Mouse (Mus musculus): Measurements from ENCODE around the gene Slc39a1.
"Not testable (repeated sequence)": the region's sequence is repeated elsewhere in the genome, so short reads cannot be mapped to it uniquely, and the experiment has no call there.

Gene Slc39a1

GRCm38 (mm10) chr3:90265932-90266741, 18.2 kb downstream of the Slc39a1 start:
- DNase-seq (ENCODE audit: low spot score) = no peak

DNA sequence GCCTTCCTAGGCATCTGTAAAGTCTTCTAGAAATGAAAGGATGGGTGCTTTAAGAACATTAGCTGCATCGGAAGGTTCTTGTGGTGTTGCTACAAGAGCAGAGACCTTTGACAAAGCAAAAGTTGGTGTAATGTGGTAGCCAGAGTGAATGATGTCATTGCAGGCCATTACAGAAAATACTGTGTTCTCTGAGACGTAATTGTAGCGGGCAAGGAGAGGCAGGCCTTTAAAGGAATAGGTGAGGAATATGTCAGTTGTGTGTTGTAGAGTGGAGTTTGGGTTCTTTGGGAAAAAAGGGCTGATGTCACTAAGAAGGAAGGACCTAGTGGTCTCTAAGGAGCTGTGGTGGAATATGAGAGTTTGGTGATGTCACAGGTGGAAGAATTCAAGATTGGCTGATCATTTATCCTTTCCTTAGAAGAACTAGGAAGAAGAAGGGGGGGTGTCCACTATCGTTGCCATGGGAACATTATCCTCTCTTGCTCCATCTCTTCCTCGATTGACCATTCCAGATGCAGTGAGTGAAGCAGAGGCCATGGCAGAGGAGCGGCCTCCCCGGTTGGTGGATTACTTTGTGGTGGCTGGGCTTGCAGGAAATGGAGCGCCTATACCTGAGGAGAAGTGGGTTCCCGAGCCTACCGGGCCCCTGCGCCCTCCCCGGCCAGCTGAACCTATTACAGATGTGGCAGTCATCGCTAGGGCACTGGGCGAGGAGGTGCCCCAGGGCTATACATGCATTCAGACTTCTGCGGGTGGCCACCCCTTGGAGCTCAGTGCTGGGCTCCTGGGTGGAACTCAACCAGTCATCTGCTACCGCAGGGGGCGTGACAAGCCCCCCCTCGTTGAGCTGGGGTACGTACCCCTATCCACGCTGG, 19.2 kb downstream of the Slc39a1 start:
- DNase-seq (ENCODE audit: low spot score) = no peak

- no peak for DNase-seq (ENCODE audit: low spot score)
Observed at GRCm38 (mm10) chr3:90268190-90268589, 20.2 kb downstream of the Slc39a1 start.

GRCm38 (mm10) chr3:90268971-90269370, 21.0 kb downstream of the Slc39a1 start:
- DNase-seq (ENCODE audit: low spot score) = no peak

GRCm38 (mm10) chr3:90270784-90271183, 22.8 kb downstream of the Slc39a1 start:
- DNase-seq (ENCODE audit: low spot score) = no peak

- no peak for DNase-seq (ENCODE audit: low spot score)
Observed at GRCm38 (mm10) chr3:90272170-90272569, 24.2 kb downstream of the Slc39a1 start.

- no peak for DNase-seq (ENCODE audit: low spot score)
Observed at GRCm38 (mm10) chr3:90273855-90274254, 25.9 kb downstream of the Slc39a1 start.

DNA sequence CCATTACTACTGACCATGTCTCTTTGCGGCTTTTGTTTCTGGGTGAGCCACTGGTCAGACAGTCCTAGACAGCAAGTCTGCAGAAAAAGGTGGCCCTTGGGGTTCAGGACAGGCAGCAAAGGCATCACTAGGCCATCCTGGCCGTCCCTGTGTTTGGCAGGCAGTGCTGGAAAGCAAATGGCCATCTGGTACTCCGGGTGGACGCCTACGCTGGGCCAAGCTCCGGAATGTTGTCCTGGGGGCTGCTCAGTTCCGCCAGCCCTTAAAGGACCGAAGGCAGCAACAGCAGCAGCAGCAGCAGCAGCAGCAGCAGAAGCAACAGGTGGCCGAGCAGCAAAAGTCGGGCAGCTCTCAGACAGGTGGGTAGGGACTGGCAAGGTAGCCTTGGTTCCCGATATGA, 27.3 kb downstream of the Slc39a1 start:
- no peak for DNase-seq (ENCODE audit: low spot score)

DNA sequence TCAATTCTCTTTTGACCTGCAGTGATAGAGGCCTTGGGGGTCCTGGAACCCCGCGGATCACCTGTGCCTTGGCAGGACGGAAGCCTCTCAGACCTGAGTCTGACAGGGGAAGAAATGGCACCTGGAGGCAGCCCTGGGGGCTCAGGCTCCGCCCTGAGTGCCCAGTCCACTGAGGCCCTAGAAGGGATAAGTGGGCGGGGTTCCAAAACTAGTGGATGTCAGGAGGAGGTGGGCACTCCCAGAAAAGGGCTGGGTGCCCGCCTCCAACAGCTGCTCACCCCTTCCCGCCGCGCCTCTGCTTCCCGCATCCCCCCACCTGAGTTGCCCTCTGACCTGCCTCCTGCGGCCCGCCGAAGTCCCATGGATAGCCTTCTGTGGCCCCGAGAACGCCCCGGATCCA, 28.9 kb downstream of the Slc39a1 start:
- no peak for DNase-seq (ENCODE audit: low spot score)

DNA sequence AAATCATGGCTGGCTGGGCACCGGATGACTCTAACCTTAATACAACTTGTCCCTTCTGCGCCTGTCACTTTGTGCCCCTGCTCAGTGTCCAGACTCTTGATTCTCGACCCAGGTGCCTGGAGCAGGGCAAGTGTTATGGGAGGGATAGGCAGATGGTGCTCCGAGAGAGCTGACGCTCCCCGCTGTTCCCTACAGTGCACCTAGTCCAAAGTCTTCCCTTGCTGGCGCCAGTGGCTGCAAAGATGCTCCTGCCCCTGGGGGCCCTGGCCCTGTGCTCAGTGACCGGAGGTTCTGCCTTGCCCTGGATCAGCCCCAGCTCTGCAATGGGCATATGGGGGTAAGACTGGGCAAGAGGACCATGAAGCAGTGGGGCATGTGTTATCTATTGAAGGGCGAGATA, 29.8 kb downstream of the Slc39a1 start:
- no peak for DNase-seq (ENCODE audit: low spot score)

DNA sequence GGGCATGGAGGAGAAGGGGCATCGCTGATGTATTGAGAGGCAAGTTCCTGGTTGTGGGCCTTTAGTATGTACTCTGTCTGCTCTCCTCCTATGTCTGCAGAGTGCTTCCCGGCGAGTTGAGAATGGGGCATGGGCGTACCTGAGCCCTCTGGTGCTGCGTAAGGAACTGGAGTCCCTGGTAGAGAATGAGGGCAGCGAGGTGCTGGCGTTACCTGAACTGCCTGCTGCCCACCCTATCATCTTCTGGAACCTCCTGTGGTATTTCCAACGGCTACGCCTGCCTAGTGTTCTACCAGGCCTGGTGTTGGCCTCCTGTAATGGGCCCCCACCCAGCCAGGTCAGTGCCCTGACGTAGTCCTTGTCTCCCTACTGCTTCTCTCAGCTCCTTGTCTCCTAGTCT, 30.2 kb downstream of the Slc39a1 start:
- no peak for DNase-seq (ENCODE audit: low spot score)

DNA sequence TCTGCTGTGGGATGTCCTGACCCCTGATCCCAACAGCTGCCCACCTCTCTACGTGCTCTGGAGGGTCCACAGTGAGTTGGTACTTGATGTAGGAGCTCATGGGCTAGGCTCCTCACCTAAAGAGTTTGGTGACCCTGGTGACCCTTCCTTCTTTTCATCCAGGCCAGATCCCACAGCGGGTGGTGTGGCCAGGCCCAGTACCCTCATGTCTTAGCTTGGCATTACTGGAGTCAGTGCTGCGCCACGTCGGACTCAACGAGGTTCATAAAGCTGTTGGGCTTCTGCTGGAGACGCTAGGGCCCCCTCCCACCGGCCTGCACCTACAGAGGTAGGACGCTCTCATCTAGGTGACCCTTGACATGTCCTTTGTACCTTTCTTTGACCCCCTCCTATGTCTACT, 31.2 kb downstream of the Slc39a1 start:
- no peak for DNase-seq (ENCODE audit: low spot score)

- no peak for DNase-seq (ENCODE audit: low spot score)
Observed at GRCm38 (mm10) chr3:90279743-90280142, 31.8 kb downstream of the Slc39a1 start.

DNA sequence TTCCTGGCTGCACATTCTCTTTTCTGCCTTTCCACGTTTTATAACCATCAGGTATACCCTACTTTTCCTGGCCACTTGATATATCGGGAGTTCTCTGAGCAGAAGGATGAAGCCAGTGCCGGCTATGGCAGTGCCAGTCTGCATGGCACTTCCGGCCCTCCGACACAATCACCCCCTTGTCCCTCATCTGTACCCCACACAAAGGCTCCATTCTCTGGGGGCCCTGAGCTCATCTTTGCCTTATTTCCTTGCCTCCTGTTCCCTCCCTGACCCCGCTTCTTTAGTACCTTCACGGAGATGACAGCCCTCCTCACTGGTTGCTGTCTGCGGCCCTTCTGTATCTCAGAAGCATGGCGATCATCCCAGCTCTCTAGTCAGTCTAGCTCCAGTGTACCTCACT, 32.7 kb downstream of the Slc39a1 start:
- DNase-seq (ENCODE audit: low spot score) = no peak

GRCm38 (mm10) chr3:90284150-90284549, 36.2 kb downstream of the Slc39a1 start:
- DNase-seq (ENCODE audit: low spot score) = no peak

GRCm38 (mm10) chr3:90289403-90289802, 41.4 kb downstream of the Slc39a1 start:
- DNase-seq (ENCODE audit: low spot score) = not testable (repeated sequence)

DNA sequence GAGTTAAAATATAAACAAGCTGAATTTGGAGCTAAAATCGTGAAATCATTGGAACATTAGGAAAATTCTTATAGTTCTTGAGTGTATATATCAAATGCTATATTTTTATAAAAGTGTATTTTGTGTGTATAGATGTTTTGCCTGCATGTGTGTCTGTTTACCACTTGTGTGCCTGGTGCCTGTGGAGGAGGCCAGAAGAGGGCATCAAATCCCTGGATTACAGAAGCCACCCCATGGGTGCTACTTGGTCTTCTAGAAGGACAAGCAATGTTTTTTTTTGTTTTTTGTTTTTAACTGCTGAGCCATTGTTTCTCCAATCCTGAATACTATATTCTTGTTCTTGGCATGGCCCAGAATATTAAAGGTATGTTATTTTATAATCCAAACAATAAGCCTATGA, 42.6 kb downstream of the Slc39a1 start:
- no peak for DNase-seq (ENCODE audit: low spot score)

GRCm38 (mm10) chr3:90291982-90292344, 44.0 kb downstream of the Slc39a1 start:
- DNase-seq (ENCODE audit: low spot score) = no peak

DNA sequence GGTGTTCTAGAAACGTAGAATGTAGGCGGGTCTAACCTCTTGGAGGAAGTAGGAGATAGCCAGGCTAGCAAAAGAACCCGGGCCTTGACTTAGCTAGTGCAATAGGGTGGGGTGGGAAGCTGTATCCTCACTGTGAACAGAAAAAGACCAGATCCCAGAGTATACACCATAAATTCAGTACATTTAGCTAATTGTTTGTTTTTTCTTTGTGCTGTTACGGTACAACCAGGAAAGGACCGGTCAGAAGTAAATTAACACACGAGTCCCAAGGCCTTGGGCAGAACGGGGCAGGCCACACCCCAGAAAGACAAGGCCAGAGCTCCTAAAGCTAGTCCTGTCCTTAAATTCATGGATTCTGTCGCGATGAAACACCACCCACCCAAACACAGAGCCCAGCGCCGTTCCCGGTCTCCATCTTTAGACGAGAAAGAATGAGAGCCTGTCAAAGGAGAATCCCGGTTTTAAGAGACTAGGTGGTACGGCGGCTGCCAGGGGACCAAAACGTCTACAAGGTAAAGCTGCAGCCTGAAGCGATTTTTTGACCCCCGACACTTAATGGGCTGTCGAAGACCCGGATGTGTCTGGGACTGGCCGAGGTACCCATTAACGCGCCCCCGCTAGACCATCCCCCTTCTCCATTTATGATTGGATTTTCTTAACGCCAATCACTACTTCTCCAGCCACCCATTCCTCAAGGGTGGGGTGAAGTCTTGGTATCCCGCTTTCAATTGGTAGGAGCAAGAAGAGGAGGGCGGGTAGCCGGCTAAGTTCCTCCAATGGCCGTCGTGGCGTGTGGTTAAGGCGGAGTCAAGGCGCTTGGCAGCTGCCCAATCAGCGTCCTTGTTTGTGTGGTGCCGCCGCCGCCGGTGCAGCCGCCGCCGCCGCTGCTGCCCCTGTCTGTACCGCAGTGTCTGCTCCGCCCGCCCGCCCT, 44.6 kb downstream of the Slc39a1 start, which contains the start of gene Gatad2b:
TSS of gene Gatad2b (plus strand) at position 834 of the 931 bp plus-strand sequence.
- peak; percentile 99 for DNase-seq (ENCODE audit: low spot score)

GRCm38 (mm10) chr3:90293352-90294063, 45.5 kb downstream of the Slc39a1 start:
- no peak for DNase-seq (ENCODE audit: low spot score)

DNA sequence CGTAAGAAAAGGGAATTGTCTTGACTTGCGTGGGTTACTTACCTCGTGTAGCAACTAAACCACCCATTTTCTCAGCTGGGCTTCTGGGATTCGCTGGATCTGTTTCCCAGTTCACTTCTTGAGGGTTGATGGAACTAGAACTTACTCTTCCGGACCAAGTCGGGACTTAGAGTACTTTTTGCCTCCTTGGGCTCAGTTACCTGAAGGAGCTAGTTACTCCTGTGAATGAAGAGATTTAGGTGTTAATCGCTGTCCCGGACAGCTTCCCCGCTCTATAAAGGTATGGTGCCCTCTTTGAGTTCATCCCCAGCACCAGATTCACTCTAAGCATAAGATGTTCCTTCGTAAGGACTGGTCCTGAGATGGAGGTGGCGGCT, 46.1 kb downstream of the Slc39a1 start:
- DNase-seq (ENCODE audit: low spot score) = no peak
